Mouse (Mus musculus) lung, adult 18-20 months (tissue): ENCODE results near the gene Tacc3.
A peak's percentile ranks its signal among the peaks of the same experiment; 100 is the strongest.

ENCODE experiments used
- DNase-seq, 2 experiments: peaks; one replicate each; pipeline ENCODE4 v3.0.0; 2022; ENCODE audit warnings: mixed read lengths in 2 of 2

Tacc3 gene

DNA sequence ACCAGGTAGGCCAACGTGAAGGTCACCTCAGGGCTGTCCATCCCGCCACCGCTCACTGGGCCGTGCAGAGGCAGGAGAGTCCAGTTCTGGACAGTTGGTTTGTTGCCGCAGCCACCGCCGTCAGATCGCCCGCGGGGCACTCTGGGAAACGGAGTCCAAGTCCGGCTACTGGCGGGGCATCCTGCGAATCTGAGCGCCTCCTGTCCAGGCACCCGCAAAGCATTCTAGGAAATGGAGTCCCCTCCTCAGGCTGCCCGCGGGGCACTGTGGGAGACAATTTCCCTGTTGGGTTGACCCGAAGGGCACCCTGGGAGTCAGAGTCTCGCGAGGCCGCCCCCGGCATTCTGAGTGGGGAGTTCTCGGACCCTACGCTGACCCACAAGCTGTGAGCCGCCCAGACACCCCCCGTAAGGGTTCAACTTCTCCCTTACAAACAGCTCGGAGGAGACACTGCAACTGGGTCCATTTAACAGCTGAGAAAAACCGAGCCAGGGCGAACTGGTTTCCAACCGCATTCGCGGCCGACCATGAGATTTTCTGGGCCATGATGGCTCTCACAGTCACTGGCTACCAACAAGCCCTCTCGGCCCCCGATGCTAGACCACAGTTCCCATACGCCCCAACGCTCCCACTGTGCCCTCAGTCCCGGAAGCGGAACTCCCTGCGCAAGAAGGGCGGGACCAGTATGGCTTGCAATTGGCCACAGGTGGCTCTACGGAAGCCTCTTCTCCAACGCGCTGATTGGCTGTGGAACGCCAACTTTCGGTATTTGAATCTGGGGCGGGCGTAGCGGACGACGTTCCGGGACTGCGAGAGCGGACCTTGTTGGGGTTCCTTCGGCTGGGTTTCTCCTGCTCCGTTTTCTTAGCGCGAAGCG lies at the start of gene Tacc3, which contains the start of gene Tmem129:
Gene Tacc3, plus strand, starts transcription at position 342 of the 877 bp plus-strand sequence.
Gene Tmem129, minus strand, starts transcription at position 630 of the 877 bp plus-strand sequence.
- peak; percentile 99 for DNase-seq

DNA sequence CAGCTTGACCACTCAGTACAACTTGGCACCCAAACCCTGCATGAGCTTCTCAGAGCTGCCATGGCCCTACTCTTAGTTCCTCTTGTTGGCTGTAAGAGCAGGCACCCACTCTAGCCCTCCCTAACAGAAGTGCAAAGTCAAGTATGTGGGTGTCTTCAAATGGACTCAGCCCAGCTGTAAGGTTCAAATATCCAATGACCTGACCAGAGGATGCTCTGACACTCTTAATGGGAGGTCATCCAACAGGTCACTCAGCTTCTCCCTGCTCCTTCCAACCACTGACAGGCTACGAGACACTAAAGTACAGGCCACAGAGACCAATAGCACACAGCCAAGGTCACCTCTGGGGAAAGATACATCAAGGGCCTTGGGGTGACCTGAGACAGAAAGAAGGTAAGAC lies 48.7 kb upstream of the Tacc3 start:
- no peak for DNase-seq

DNA sequence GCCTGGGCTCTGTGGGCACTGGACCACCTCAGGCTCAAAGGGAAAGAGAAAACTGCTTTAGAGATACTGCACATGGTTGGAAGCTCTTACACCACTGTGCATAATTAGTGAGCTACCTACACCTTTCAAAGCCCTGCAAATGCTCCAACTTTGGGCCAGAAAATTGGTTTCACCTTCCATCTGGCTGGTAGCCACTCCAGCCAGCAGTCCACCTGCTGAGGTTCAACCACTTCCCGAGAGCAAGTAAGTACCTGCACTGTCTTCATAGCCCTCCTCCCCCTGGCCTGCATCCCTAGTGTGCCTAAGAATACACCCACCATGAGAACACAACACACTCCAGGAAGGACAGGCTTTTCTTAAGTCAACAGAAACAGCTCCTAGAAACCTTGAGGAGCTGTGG lies 46.1 kb upstream of the Tacc3 start:
- no peak for DNase-seq

DNA sequence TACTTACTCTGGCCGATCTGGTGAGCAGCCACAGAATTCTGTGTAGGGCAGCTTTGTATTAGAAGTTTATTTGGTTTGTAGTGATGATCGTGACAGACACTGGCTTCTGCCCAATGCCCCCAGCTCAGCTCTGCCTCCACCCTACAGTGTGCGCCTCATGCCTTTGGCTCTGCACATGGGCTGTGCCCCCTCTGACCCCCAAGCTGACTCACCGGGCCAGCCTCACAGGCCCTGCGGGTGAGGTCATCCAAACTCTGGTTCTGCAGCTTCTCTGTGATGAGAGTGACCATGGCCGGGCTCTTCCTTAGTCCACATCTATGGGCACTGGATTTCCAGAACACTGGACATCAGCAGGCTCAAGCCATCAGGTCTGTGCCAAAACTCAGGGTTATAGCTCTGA lies 43.5 kb upstream of the Tacc3 start:
- DNase-seq: no peak

DNA sequence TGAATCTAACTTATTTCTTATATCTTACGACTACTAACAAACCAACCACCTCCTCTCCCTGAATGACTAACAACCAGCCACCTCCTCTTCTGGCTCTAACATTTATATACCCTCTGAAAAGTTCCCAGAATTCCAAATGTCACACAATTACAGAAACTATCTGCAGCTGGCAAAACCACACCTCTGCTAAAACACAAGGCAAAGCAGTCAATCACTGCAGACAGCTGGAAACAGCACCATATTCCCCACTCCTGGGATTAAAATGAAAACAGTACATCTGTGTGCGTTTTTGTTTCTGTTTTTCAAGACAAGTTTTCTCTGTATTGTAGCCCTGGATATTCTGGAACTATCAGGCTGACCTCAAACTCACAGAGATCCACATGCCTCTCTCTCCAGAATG lies 35.3 kb upstream of the Tacc3 start:
- DNase-seq: no peak

DNA sequence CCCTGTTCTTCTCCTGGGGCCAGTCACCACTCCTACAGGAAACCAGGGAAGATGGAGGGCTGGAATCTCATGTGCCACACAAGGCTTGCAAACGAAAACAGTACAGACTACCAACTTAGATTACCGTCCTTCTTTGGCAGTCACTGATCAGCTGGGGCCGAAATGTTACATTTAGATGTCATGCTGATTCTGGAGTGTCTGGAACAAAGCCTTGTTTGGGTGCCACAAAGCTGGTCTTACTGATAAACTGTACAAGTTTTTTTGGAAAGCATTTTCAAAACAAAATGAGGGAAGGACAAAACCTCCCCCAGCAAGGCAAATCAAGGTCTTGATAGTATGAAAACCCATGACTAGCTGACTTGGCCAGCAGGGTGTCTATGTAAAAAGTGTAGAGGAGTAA lies 34.2 kb upstream of the Tacc3 start:
- DNase-seq: no peak

DNA sequence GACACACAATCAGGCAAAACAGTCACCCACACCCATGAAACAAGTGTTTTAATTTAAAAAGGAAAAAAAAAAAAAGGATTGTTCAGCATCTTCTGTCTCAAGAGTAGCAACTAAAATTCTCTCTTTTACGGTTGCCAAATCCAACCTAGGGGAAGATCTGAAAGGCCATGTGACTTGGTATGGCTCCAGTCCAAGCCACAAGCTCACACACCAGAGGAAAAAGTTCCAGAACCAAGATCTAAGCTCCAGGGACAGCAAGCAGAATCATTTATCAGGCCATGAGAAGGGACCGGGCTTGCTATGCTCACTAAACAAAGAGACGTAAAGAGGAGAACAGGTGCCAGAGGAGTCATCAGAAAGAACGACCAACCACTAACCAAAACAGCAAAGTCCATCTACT lies 30.0 kb upstream of the Tacc3 start:
- DNase-seq: peak; percentile 10 to 18

DNA sequence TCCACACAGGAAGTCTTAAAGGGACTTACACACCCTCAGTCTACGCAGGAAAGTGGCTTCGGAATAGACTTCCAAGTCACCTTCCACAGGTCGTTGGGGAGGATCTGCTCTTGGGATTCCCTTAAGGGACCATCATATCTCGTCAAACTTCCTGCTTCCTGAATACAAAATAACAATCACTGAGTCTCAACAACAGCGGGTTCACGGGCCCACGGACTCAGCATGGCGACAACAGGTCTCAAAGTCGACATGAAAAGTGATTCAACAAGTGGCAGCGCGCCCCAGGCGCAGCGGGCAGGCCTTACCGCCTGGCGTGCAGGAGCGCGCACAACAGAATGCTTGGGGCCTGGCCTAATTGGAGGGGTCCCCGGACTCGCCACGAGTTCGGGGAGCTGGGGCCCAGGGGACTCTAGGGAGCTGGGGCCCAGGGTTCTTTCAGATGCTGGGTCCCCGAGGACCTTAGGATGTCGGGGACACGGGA lies 29.1 kb upstream of the Tacc3 start:
- DNase-seq: peak; percentile 43 to 46

DNA sequence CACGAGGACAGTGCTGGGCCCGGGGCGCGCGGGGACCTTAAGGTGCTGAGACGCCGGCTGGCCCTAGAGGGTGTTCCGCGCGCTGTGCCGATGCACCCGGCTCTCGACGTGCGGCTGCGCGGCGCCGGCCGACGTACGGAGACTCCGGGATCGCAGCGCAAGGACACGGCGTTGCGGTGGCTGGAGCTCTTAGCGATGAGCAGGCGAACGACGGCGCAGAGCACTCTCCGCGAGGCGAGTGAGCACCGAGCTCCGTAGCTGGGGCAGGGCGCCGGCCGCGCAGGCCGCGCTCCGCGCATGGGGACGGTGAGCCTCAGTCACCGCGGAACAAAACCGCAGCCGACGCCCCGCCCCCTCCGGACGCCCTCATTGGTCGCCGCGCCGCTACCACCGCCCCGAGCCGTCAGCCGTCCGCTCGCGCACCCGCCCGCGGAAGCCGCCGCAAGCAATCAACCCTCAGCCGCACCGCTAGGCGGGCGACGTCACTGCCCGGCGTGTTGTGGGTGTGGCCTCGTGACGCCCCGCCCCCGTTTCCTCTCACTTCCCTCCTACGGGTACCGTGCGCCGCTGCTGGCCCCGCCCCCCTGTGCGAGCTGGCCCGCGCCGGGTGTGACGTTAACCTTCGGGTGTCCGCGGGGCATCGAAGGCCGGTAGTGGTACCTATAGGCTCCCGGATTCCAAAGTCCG lies 28.5 kb upstream of the Tacc3 start, which contains the start of the genes Fam53a and Gm9903:
Gene Fam53a, minus strand, starts transcription at position 335 of the 687 bp plus-strand sequence.
Gene Gm9903, plus strand, starts transcription at position 625 of the 687 bp plus-strand sequence.
- peak; percentile 100 for DNase-seq

DNA sequence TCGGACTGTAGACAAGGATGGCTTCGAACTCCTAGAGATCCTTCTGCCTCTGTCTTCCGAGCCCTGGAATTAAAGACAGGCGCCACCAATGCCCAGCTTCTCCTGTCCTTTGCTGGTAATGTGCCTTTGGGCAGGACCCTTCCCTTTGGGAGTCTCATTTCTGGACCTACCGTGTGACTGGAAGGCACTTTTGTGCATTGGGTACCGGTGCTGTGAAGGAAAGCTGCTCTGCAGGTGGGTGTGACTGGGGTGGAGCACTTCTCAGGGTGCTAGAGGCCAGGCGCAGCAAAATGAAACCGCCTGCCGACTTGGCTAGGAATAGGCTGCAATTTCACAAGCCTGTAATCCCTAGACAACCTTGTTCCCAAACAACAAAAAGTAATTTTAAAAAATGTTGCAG lies 27.9 kb upstream of the Tacc3 start:
- DNase-seq: peak; percentile 66 to 73

DNA sequence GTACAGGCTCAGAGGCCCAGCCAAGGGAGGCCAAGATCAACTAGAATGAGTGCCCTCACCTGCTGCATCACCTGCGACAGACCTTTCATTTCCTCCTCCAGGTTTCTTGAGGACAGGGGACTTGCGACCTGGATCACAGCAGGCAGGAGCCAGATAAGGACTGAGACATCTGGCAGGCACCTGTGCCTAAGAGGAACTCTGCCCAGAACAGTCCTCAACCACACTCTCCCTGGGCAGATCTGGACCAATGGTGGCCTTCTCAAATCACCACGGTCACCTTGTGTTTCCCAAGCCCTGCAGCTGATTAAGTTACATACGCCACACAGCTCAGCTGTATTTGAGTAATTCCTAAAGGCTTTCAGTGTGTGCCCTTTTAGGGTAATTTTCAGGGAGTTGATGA lies 27.3 kb upstream of the Tacc3 start:
- DNase-seq: peak in 1 of 2 experiments; percentile 11

DNA sequence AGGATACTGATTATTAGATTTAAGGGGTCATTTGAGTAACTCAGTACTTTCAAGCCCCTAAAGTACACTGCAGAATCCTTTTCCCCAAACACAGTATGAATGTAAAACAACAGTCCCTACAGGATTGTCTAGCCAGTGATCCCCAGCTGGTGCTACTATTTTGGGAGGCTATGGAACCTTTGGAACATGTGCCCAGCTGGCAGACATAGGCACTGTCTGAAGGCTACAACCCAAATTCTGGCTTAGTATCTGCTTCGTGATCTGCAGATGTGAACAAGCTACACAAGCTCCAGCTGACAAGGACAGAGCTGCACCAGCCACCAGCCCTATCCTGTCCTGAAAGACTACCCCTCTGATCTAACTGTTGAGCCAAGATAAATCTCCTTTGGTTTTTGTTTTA lies 25.4 kb upstream of the Tacc3 start:
- DNase-seq: no peak

DNA sequence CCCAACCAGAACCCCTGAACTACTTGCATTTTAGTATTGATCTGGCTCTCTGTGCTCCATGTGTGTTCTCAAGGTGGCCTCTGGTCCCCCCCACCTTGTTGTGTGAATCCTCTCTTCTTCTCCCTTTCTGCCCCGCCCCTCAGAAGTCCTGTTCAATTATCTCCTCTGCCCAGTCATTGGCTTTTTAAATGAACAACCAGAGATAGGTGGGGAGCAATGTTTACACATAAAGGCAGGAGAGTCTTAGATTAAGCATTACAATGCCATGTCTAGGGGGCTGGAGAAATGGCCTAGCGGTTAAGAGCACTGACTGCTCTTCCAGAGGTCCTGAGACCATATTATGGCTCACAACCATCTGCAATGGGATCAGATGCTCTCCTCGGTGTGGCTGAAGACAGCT lies 22.6 kb upstream of the Tacc3 start:
- DNase-seq: no peak

DNA sequence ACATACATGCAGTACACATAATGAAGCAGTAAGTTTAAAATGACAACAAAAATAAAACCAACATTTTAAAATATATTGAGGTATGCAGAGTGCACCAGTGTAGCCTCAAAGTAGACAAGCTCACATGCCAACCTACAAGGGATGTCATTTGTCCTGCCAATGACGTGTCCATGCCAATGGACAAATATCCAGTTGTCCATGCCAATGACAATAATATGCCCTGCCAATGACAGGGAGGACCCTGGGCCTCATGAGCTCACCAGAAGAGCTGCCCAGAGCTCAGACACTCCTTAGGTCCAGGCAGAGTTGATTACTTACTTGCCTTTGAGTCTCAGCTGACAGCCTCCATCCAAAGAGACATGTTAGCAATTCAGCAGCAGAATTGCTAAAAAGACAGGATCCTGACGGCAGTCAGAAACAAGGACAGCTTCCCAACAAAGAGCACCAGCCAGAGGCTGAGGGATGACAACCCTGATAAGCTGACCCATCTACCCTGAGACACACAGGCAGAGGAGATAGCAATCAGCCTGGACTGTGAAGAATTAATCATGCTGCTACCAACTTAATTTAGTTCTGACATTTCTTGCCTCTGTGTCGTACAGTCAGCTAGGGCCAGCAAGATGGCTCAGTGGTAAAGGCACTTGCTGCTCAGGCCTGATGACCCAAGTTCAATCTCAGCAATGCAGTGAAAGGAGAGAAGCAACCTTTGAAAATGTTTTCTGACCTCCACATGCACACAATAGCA lies 20.1 kb upstream of the Tacc3 start:
- no peak for DNase-seq

DNA sequence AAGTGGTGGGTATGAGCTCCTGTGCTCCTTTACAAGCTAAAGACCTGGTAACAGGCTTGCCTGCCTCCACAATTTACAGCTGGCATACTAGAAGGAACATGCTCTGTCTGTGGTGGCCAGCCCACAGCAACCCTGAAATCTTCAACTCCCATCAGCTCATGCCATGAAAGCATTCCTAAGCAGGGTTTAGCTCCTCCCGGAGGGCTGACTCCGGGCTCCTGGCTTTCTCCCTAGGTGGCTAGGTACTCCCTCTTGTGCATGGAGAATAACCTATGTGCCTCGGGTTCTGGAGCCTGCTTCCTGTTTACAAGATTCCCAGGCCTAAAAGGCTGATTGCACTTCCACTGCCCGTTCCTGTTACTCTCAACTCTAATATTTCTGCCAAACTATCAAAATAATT lies 19.1 kb upstream of the Tacc3 start:
- no peak for DNase-seq

DNA sequence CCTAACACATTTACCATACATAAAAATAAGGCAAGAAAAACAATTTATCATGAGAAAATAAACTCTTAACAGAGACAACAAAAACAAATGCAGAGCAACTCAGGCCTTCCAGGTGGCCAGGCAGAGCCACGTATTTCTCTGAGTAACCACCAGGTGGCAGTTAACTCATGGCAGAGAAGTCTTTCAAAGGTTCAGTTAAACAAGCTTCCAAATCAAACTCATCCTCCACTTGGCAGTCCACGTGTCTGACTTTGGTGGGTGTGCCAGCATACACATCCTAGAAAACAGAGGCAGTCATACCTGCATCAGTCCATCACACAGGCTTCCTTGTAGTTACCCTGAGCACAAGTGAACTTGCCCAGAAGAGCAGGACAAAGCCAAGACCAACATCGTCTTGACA lies 17.3 kb upstream of the Tacc3 start:
- DNase-seq: peak; percentile 25 to 42

DNA sequence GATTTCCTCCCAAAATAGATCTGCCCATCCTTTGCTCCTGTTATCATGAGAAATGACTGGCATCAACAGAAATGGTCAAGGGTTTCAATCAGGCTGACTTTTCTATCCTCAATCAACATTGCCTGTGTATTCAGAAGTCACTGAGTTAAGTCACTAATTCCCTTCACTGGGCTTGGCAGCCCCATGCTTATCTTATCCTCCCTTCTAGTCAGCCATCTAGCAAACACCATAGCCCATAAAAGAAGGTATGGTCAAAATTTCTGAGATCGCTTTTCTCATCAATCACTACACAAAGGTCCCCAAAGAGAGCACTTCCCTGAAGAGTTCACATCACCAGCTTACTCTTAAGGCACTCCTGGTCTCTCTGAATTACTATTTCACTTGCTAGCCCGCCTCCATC lies 6.9 kb upstream of the Tacc3 start:
- DNase-seq: no peak

DNA sequence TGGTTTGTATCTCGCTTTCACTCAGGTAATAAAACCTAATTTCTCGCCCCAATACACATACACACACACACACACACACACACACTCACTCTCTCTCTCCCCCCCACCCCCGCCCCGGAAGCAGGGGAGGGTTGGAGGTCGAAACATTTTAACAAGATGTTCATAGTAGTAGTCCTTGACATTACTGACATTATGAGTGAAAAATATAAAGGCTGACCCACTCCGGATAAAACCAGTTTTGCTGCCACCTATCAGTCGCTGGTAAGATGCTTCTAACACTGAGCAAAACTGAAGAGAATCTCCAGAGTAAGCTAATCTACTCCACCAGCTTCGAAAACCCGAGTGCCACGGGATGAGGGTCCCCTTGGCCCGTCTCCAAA lies 6.4 kb upstream of the Tacc3 start:
- DNase-seq: no peak

DNA sequence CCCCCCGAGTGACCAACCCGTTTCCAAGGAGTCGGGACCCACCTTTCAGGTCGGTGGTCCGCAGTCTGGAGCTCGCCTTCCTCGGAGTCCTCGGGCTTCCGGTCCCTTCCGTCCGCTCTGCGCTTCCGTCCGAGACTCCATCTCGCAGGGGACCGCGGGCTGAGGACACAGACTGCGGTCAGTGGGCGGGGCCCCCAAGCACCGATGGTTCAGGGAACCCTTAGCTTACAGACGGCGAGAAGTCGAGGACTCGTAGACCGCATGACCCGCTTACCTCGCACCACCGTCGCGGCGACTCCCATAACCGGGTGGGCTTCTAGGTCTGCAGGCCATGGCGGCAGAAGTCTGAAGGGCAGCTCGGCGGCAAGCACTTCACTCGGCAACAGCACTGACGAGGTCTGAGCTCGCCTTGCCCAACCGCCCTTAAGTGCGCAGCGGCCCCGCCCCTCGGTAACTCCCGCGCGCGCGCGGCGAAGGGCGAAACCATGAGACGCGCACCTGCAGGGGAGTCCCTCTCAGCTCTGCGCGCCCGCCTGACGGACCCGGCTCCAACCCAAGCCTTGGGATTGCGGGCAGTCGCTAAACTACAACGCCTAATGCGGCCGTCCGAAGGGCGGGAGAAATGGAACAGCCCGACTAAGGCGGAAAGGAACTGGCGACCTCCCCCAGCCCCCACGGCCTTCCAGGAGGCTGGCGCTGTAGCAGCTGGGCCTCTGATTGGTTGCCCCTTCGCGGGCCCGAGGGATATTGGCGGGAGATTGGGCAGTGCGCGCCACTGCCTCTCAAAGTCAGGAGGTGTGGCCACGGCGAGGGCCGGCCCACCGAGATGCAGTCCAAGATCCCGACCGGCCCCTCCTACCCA lies 5.8 kb upstream of the Tacc3 start, which contains the start of gene Slbp:
Gene Slbp, minus strand, starts transcription at position 654 of the 862 bp plus-strand sequence.
- DNase-seq: peak; percentile 96 to 97

DNA sequence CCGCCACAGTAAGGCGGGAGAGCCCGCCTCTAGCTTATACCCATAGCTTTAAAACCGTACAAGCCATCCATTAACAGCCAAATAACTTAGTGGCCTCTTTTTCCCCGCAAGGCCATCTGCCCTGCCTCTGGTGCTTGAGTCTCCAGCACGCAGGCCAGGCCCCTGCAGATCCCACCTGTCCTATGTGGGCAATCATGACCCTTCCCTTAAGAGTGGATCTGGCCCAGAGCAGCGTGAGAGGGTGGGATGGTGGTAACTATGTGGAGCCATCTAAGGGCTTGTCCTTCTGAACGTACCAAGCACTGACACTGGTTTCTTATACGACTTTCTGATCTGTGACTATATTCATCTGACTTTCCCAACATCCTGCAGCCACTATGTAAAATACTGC lies 5.2 kb upstream of the Tacc3 start:
- no peak for DNase-seq

DNA sequence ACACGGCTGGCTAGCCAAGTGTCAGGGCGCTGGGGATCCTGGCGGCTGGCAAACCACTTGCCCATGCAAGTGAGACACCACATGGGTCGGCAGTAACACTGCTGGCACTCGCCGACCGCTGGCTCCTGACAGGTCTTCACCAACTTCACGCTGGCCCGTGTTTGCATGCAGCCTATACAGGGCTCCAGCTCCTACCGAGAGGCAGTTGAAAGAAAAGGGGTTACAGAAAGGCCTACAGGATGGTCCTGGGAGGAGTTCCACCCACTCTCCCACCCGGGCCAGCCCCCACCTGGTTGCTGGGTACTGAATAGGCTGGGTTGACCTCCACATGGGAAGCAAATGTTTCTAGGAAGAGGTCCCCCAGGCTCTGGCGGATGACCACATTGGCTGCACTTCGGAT lies 3.5 kb upstream of the Tacc3 start:
- DNase-seq: no peak

DNA sequence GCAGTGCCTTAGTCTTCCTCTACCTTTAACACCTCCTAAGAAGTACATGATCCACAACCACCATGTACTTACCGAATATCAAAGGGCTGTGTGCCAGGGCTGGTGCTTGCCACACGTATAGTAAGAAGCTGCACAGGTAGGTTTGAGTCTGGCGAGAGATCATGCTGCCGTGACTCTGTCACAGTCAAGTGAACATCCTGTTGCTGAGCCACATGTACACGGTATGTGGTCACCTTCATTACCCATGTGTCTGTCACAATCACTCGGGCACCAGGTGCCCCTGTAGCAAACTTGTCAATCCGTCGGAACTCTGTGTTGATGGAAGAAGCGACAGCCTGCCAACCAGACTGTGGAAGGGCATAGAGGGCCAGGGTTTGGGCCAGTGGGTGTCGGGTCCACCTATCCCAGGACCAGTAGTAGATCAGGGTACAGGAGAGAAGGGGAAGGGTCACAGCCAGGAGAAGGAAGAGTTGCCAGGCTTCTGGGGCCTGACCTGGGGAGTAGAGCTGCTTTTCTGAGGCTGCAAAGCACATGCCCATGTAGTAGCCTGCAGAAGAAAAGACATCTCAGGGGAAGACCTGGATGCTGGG lies 2.6 kb upstream of the Tacc3 start:
- no peak for DNase-seq
